Mouse (Mus musculus): ENCODE results near the gene Iqgap2.

Gene Iqgap2

DNA sequence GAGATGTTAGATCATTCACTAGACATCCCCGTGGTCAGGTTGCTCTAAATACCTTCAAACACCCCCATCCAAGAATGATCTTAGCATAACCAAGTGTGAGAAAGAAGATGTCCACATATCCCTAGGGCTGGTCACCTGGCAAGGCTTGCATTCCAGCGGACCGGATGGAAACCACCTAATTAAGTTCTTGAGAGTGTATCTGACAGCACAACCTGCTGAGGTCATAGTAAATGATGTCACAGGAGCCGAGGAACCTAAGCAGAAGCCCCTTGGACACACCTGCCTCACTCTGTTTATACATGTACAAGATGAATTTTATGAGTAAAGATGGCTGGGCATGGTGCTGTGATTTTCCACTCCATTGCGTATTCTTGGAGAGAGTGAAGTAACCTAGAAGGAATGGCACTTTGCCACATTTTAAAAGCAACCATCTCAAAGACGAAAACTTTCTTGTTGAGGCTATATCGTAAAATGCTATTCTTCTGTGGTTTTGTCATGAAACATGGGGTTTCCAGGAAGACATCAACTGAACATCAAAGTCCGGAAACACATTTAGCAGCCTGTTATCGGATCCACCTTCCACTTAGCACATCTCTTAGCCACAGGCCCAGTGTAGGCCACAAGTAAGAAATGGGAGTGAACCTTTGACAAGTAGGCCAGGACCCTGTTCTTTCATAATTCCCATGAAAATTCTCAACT lies 179.0 kb downstream of the Iqgap2 start:
- no peak for DNase-seq (ENCODE audit: low spot score in 2 of 2)

DNA sequence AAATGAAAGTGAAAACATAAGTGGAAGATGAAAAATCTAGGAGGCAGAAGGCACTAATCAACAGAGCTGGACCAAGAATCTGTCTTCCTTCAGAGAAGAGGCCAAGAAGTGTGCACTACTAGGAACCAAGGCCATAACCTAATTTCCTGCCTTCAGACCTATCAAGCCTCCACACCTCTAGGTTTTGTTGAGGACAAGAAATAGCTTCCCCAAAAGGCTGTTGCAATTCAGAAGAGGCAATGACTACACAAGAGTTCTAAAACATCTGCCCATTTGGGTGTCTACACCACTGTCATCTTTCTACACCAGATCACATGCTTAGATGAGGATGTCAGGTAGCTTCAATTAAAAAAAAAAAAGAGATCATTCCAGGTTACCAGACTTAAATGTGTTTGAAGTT lies 179.7 kb downstream of the Iqgap2 start:
- DNase-seq (ENCODE audit: low spot score in 2 of 2), result no peak

GRCm38 (mm10) chr13:95705589-95705988 lies 186.1 kb downstream of the Iqgap2 start:
- DNase-seq (ENCODE audit: low spot score in 2 of 2), result no peak

DNA sequence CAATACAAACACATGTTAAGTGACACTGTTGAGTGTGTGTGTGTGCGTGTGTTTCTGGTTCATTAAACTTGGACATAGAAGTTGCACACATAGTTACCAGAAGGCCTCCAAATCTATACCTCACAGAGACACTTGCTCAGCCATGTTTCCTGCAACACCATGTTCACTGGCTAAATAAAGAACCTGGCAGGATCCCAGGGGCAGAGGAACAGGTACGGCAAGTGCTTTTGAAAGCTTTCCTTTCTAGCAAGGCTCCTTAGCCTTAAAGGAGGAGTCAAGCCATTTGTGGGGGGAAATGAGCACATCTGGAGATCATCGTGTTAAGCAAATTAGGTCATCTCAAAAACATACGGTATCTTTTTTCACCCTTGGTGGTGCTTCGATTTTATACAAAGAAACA lies 188.3 kb downstream of the Iqgap2 start:
- DNase-seq (ENCODE audit: low spot score in 2 of 2), result no peak

GRCm38 (mm10) chr13:95697874-95698273 lies 193.8 kb downstream of the Iqgap2 start:
- DNase-seq (ENCODE audit: low spot score in 2 of 2), result no peak

- DNase-seq (ENCODE audit: low spot score in 2 of 2), result no peak
Measured at GRCm38 (mm10) chr13:95696654-95697163, 195.0 kb downstream of the Iqgap2 start, which contains the start of gene F2rl2. TSS of gene F2rl2 (plus strand) at chr13:95696853.

DNA sequence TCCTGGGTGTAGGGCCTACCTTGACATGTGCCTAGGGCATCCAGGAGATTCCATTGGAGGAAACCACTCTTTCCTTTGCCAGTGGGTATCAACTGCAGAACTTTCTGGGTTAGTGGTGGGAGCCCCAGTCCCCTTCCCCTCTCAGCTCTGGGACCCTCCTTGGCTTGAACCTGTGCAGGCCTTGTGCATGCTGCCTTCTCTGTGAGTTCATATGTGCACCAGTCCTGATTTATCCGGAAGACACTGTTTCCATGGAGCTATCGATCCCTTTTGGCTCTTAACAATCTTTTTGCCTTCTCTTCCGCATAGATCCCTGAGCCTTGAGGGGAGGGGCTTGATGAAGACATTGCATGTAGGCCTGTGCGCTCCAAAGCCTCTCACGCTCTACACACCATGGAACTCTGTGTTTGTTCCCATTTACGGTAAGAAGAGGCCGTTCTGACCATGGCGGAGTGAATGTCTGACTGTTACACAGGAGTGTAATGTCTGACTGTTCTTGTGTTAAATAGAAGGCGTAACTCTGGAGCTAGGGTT lies 195.5 kb downstream of the Iqgap2 start:
- DNase-seq (ENCODE audit: low spot score in 2 of 2), result no peak

- no peak for DNase-seq (ENCODE audit: low spot score in 2 of 2)
Measured at GRCm38 (mm10) chr13:95692201-95692600, 199.5 kb downstream of the Iqgap2 start.

GRCm38 (mm10) chr13:95688576-95688975 lies 203.1 kb downstream of the Iqgap2 start:
- DNase-seq (ENCODE audit: low spot score in 2 of 2), result no peak

- no peak for DNase-seq (ENCODE audit: low spot score in 2 of 2)
Measured at GRCm38 (mm10) chr13:95685736-95686135, 206.0 kb downstream of the Iqgap2 start.

- DNase-seq (ENCODE audit: low spot score in 2 of 2), result no peak
Measured at GRCm38 (mm10) chr13:95684656-95685244, 207.0 kb downstream of the Iqgap2 start.

GRCm38 (mm10) chr13:95679491-95679941 lies 212.2 kb downstream of the Iqgap2 start:
- DNase-seq (ENCODE audit: low spot score in 2 of 2), result no peak

DNA sequence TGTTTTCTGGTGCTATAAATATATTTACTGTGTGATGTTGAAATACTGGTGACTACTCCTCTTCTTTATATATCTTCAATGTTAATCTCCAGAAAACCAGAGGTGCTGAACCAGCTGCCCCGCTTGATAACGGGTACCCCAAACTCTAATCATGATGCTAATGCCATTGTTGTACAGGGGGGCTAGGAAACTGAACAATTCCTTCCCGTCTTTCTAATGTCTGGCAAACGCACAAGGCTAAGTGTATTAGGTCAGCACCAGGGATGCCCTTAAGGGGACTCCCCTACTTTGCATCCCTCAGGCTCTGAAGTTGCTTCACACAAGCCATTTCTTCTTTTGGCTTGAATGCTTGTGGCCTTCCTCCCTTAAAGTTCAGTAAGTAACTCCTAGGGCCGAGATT lies 212.6 kb downstream of the Iqgap2 start:
- no peak for DNase-seq (ENCODE audit: low spot score in 2 of 2)

GRCm38 (mm10) chr13:95672372-95672771 lies 219.3 kb downstream of the Iqgap2 start:
- no peak for DNase-seq (ENCODE audit: low spot score in 2 of 2)

DNA sequence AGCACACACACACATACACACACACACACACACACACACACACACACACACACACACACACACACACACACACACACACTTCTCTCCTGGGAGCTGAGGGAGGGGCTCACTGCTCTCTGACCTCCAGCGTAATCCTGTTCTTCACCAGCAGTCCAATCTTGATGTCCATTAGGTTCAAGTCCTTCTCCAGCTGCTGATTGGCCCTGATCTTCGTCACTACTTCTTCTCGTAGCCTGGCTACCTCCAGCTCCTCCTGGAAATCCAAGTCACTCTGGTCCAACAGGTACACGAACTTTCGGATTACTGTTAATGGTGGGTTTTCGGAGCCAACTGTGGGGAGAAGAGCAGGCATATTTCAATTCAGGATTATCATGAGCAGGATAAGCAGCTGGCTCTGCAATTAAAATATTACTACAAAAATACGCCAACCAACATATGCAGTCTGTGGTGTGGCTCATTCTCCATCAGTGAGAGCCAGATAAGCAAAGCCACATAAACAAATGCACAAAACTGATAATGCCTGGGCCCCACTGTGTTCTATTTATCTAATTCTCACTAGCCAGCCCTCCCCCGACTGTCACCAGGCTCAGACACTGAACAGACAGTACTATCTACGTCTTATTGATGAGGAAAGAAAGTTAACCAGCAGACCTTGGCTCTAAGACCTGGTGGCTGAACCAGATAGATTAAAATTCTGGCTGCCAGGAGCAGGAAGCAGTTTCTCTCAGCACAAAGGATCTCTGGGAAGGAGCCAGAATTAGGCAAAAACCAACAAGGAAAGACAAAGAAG lies 220.4 kb downstream of the Iqgap2 start:
- no peak for DNase-seq (ENCODE audit: low spot score in 2 of 2)

- no peak for DNase-seq (ENCODE audit: low spot score in 2 of 2)
Measured at GRCm38 (mm10) chr13:95670534-95670933, 221.2 kb downstream of the Iqgap2 start.

GRCm38 (mm10) chr13:95667260-95667659 lies 224.5 kb downstream of the Iqgap2 start:
- DNase-seq (ENCODE audit: low spot score in 2 of 2), result peak in 1 of 2 experiments; percentile 3

- DNase-seq (ENCODE audit: low spot score in 2 of 2), result no peak
Measured at GRCm38 (mm10) chr13:95665644-95666356, 225.9 kb downstream of the Iqgap2 start.

GRCm38 (mm10) chr13:95663834-95664233 lies 227.9 kb downstream of the Iqgap2 start:
- no peak for DNase-seq (ENCODE audit: low spot score in 2 of 2)

- DNase-seq (ENCODE audit: low spot score in 2 of 2), result no peak
Measured at GRCm38 (mm10) chr13:95659432-95659831, 232.3 kb downstream of the Iqgap2 start.

DNA sequence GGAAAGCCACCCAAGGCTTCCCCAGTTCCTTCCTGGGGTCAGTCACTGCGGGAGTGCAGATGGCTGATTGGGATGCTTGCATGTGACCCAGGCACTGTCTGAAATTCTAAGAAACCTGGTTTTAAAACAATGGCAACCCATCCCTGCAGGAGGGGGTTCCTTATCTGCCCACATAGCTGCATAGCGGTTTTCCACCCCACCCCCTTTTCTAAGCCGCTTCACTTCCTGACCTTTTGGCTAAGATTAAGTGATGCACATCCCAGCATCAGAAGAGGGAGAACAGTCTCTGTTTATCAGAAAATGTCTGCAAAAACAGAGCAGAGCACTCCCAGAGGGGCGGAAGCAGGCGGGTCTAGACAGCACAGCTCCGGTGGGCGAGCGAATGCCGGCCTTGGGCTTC lies 234.6 kb downstream of the Iqgap2 start:
- DNase-seq (ENCODE audit: low spot score in 2 of 2), result no peak

GRCm38 (mm10) chr13:95655284-95655683 lies 236.4 kb downstream of the Iqgap2 start:
- DNase-seq (ENCODE audit: low spot score in 2 of 2), result no peak

Data from frontal cortex, postnatal 25 days (tissue).